Mouse (Mus musculus): ENCODE results near the gene Gm14151. TPM values are rescaled to one million over a fixed set of nuclear protein-coding genes. Genes with fewer than 3 reads are reported as not detected.

The Gm14151 gene
- polyA plus RNA-seq, 1 experiment from 2014 or later, result not detected

GRCm38 (mm10) chr2:151037876-151038552 is 54.1 kb downstream of the Gm14151 start:
- Histone ChIP-seq H3K4me1 (replicated peaks; ENCODE audit: control insufficient read depth, insufficient read depth, low read length) (no peaks in the 10 kb centered on the region), H3K36me3 (ENCODE audit: control insufficient read depth, insufficient read depth) (no peaks in the 10 kb centered on the region), H3K27ac (ENCODE audit: low read depth, low read length) (no peak overlapping the region; the same call in 1 of the 2 replicates), H3K4me3 (ENCODE audit: low read depth, low read length) (peak overlapping the region; percentile 86), H3K9me3 (ENCODE audit: control insufficient read depth) (no peaks in the 10 kb centered on the region), H3K9ac (ENCODE audit: low read depth, low read length) (peak overlapping the region; percentile 91), H3K27me3 (replicated peaks; ENCODE audit: control insufficient read depth, insufficient read depth, low read length) (no peaks in the 10 kb centered on the region), H3K4me2 (replicated peaks; ENCODE audit: low read depth) (peak overlapping the region; percentile 94)
- TF ChIP-seq CTCF (IDR thresholded peaks at IDR 0.05; ENCODE audit: low read depth), result no peak
- no peak for ATAC-seq
- 45% methylated on average over 18 of the region's 18 CpGs for WGBS

DNA sequence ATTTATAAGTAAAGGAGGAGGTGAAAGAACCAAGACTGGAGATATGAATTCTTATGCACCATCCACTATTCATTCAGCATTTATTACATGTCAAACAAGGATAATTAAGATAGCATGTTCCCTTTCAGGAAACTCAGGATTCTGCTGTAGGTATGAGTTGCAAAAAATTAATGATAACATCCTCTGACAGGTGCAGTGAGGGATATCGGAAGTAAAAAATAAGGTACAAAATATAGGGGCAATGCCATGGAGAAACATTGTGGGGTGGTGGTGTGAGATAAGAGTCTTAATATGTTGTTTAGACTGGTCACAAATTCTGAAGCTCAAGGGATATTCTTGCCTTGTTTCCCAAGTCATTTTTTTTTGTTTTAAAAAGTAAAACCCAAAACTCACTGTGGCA is 54.9 kb downstream of the Gm14151 start:
- H3K9ac ChIP-seq (ENCODE audit: low read depth, low read length), result 0 out of 2 replicates have a peak overlapping the region, but pooled peaks have one; percentile 91
- H3K4me2 ChIP-seq (replicated peaks; ENCODE audit: low read depth), result no peak overlapping the region

More for the DNA sequence above, 54.9 kb downstream of the Gm14151 start:
- Histone ChIP-seq H3K27me3 (replicated peaks; ENCODE audit: control insufficient read depth, insufficient read depth, low read length) (no peaks in the 10 kb centered on the region), H3K27ac (ENCODE audit: low read depth, low read length) (no peak overlapping the region), H3K4me3 (ENCODE audit: low read depth, low read length) (no peak overlapping the region), H3K36me3 (ENCODE audit: control insufficient read depth, insufficient read depth) (no peaks in the 10 kb centered on the region), H3K9me3 (ENCODE audit: control insufficient read depth) (no peaks in the 10 kb centered on the region), H3K4me1 (replicated peaks; ENCODE audit: control insufficient read depth, insufficient read depth, low read length) (no peaks in the 10 kb centered on the region)
- WGBS, result 80% methylated on average over 1 of the region's 1 CpGs
- ATAC-seq, result no peak
- no peak for TF ChIP-seq CTCF (IDR thresholded peaks at IDR 0.05; ENCODE audit: low read depth)

Other genes with a start within 250 kb of the Gm14151 start
- 40.5 and 41.5 TPM in 2 replicates for gene Abhd12, start 187.6 kb downstream of the Gm14151 start, polyA plus RNA-seq (2015; fragmentation: Nextera tagmentation; extraction: Ambion mirVana)
- 9.1 and 9.7 TPM in 2 replicates for gene Gins1, start 186.9 kb downstream of the Gm14151 start, polyA plus RNA-seq (2015; fragmentation: Nextera tagmentation; extraction: Ambion mirVana)
- 1.3 and 1.5 TPM in 2 replicates for gene Ninl, start 53.0 kb downstream of the Gm14151 start, polyA plus RNA-seq (2015; fragmentation: Nextera tagmentation; extraction: Ambion mirVana)
- 59.9 and 64.2 TPM in 2 replicates for gene Nanp, start 53.0 kb downstream of the Gm14151 start, polyA plus RNA-seq (2015; fragmentation: Nextera tagmentation; extraction: Ambion mirVana)
- gene Gm14147, start 5.9 kb upstream of the Gm14151 start, polyA plus RNA-seq (2015; fragmentation: Nextera tagmentation; extraction: Ambion mirVana), result not detected in 2 replicates